Mouse (Mus musculus): ENCODE results near the gene Ipo9. TPM values are rescaled to one million over a fixed set of nuclear protein-coding genes. Genes with fewer than 3 reads are reported as not detected.

Ipo9 gene
- polyA plus RNA-seq, 1 experiment from 2014 or later = 185 TPM

GRCm38 (mm10) chr1:135368245-135368644 is 62.1 kb downstream of the Ipo9 start:
- WGBS = under 1% methylated on average over 20 of the region's 20 CpGs
- H3K4me2 ChIP-seq = peak overlapping the region; percentile 83
- peaks cover 19% of the 10 kb centered on the region for H3K4me1 ChIP-seq (replicated peaks)
- peak overlapping the region; percentile 46 for H3K4me3 ChIP-seq (replicated peaks)
- no peak overlapping the region for H3K27ac ChIP-seq
- peak overlapping the region; percentile 54; the same call in 1 of the 2 replicates for H3K9ac ChIP-seq (replicated peaks)
- peaks cover 13% of the 10 kb centered on the region; the same call in 1 of the 2 replicates for H3K36me3 ChIP-seq
- no peaks in the 10 kb centered on the region for H3K27me3 ChIP-seq
- ATAC-seq (ENCODE audit: insufficient number of reproducible peaks, insufficient read depth, low FRiP score, low TSS enrichment, low read depth) = peak; percentile 17; the same call in 1 of the 2 replicates
- no peaks in the 10 kb centered on the region for H3K9me3 ChIP-seq

- H3K36me3 ChIP-seq = peaks cover 11% of the 10 kb centered on the region; the same call in 1 of the 2 replicates
- H3K4me1 ChIP-seq (replicated peaks) = peaks cover 12% of the 10 kb centered on the region; the same call in 1 of the 2 replicates
- no peaks in the 10 kb centered on the region for H3K27me3 ChIP-seq
- no peaks in the 10 kb centered on the region for H3K9me3 ChIP-seq
- H3K27ac ChIP-seq = no peak overlapping the region
- H3K4me3 ChIP-seq (replicated peaks) = no peak overlapping the region
- H3K4me2 ChIP-seq = no peak overlapping the region
- H3K9ac ChIP-seq (replicated peaks) = no peak overlapping the region
- no peak for ATAC-seq (ENCODE audit: insufficient number of reproducible peaks, insufficient read depth, low FRiP score, low TSS enrichment, low read depth)
- 79% methylated on average over 8 of the region's 8 CpGs for WGBS
Observed at GRCm38 (mm10) chr1:135367595-135367994, 62.7 kb downstream of the Ipo9 start.

- H3K9me3 ChIP-seq = peaks cover 4% of the 10 kb centered on the region; the same call in 1 of the 2 replicates
- 0 out of 2 replicates have a peak, but pooled peaks cover 9% of the 10 kb centered on the region for H3K4me1 ChIP-seq (replicated peaks)
- no peak for ATAC-seq (ENCODE audit: insufficient number of reproducible peaks, insufficient read depth, low FRiP score, low TSS enrichment, low read depth)
- H3K4me3 ChIP-seq (replicated peaks) = no peak overlapping the region
- no peaks in the 10 kb centered on the region for H3K27me3 ChIP-seq
- no peak overlapping the region for H3K27ac ChIP-seq
- H3K4me2 ChIP-seq = no peak overlapping the region
- no peak overlapping the region for H3K9ac ChIP-seq (replicated peaks)
- H3K36me3 ChIP-seq = 0 out of 2 replicates have a peak, but pooled peaks cover 5% of the 10 kb centered on the region
- 82% methylated on average over 7 of the region's 7 CpGs for WGBS
Observed at GRCm38 (mm10) chr1:135367005-135367404, 63.3 kb downstream of the Ipo9 start.

GRCm38 (mm10) chr1:135366380-135366779 is 63.9 kb downstream of the Ipo9 start:
- H3K4me3 ChIP-seq (replicated peaks) = no peak overlapping the region
- no peak for ATAC-seq (ENCODE audit: insufficient number of reproducible peaks, insufficient read depth, low FRiP score, low TSS enrichment, low read depth)

GRCm38 (mm10) chr1:135363446-135363845 is 66.9 kb downstream of the Ipo9 start:
- no peak for ATAC-seq (ENCODE audit: insufficient number of reproducible peaks, insufficient read depth, low FRiP score, low TSS enrichment, low read depth)
- H3K4me2 ChIP-seq = no peak overlapping the region
- no peak overlapping the region for H3K27ac ChIP-seq
- H3K4me3 ChIP-seq (replicated peaks) = no peak overlapping the region
- H3K9me3 ChIP-seq = peaks cover 5% of the 10 kb centered on the region; the same call in 1 of the 2 replicates
- no peaks in the 10 kb centered on the region for H3K4me1 ChIP-seq (replicated peaks)
- H3K27me3 ChIP-seq = no peaks in the 10 kb centered on the region
- no peaks in the 10 kb centered on the region for H3K36me3 ChIP-seq
- WGBS = 93% methylated on average over 8 of the region's 8 CpGs
- H3K9ac ChIP-seq (replicated peaks) = no peak overlapping the region

More at GRCm38 (mm10) chr1:135366380-135366779, 63.9 kb downstream of the Ipo9 start:
- H3K9ac ChIP-seq (replicated peaks) = no peak overlapping the region
- H3K9me3 ChIP-seq = peaks cover 5% of the 10 kb centered on the region; the same call in 1 of the 2 replicates
- H3K27ac ChIP-seq = no peak overlapping the region
- 0 out of 2 replicates have a peak, but pooled peaks cover 4% of the 10 kb centered on the region for H3K36me3 ChIP-seq
- 0 out of 2 replicates have a peak, but pooled peaks cover 8% of the 10 kb centered on the region for H3K4me1 ChIP-seq (replicated peaks)
- no peaks in the 10 kb centered on the region for H3K27me3 ChIP-seq
- H3K4me2 ChIP-seq = no peak overlapping the region

- H3K4me1 ChIP-seq (replicated peaks) = no peaks in the 10 kb centered on the region
- H3K9ac ChIP-seq (replicated peaks) = no peak overlapping the region
- H3K4me2 ChIP-seq = no peak overlapping the region
- no peak overlapping the region for H3K27ac ChIP-seq
- H3K27me3 ChIP-seq = no peaks in the 10 kb centered on the region
- no peaks in the 10 kb centered on the region for H3K36me3 ChIP-seq
- H3K9me3 ChIP-seq = peaks cover 5% of the 10 kb centered on the region; the same call in 1 of the 2 replicates
- ATAC-seq (ENCODE audit: insufficient number of reproducible peaks, insufficient read depth, low FRiP score, low TSS enrichment, low read depth) = no peak
- H3K4me3 ChIP-seq (replicated peaks) = no peak overlapping the region
Observed at GRCm38 (mm10) chr1:135362115-135362514, 68.2 kb downstream of the Ipo9 start.

- Histone ChIP-seq H3K36me3 (no peaks in the 10 kb centered on the region), H3K4me2 (no peak overlapping the region), H3K9ac (replicated peaks) (no peak overlapping the region), H3K9me3 (peaks cover 5% of the 10 kb centered on the region; the same call in 1 of the 2 replicates), H3K27me3 (no peaks in the 10 kb centered on the region), H3K4me3 (replicated peaks) (no peak overlapping the region), H3K4me1 (replicated peaks) (no peaks in the 10 kb centered on the region), H3K27ac (no peak overlapping the region)
- 87% methylated on average over 4 of the region's 4 CpGs for WGBS
- no peak for ATAC-seq (ENCODE audit: insufficient number of reproducible peaks, insufficient read depth, low FRiP score, low TSS enrichment, low read depth)
Observed at GRCm38 (mm10) chr1:135361491-135361890, 68.8 kb downstream of the Ipo9 start.

- Histone ChIP-seq H3K4me3 (replicated peaks) (no peak overlapping the region), H3K27ac (no peak overlapping the region), H3K9me3 (peaks cover 5% of the 10 kb centered on the region; the same call in 1 of the 2 replicates), H3K9ac (replicated peaks) (no peak overlapping the region), H3K27me3 (no peaks in the 10 kb centered on the region), H3K4me2 (no peak overlapping the region), H3K4me1 (replicated peaks) (no peaks in the 10 kb centered on the region), H3K36me3 (no peaks in the 10 kb centered on the region)
- no peak for ATAC-seq (ENCODE audit: insufficient number of reproducible peaks, insufficient read depth, low FRiP score, low TSS enrichment, low read depth)
- WGBS = 11% methylated on average over 2 of the region's 2 CpGs
Observed at GRCm38 (mm10) chr1:135359071-135359470, 71.2 kb downstream of the Ipo9 start.

GRCm38 (mm10) chr1:135351953-135352352 is 78.3 kb downstream of the Ipo9 start:
- 53% methylated on average over 3 of the region's 3 CpGs for WGBS
- no peak overlapping the region for H3K4me3 ChIP-seq (replicated peaks)
- no peaks in the 10 kb centered on the region for H3K9me3 ChIP-seq
- H3K9ac ChIP-seq (replicated peaks) = no peak overlapping the region
- H3K4me1 ChIP-seq (replicated peaks) = peaks cover 3% of the 10 kb centered on the region; the same call in 1 of the 2 replicates
- H3K4me2 ChIP-seq = no peak overlapping the region
- H3K27me3 ChIP-seq = no peaks in the 10 kb centered on the region
- ATAC-seq (ENCODE audit: insufficient number of reproducible peaks, insufficient read depth, low FRiP score, low TSS enrichment, low read depth) = no peak
- H3K27ac ChIP-seq = no peak overlapping the region
- H3K36me3 ChIP-seq = no peaks in the 10 kb centered on the region

- ATAC-seq (ENCODE audit: insufficient number of reproducible peaks, insufficient read depth, low FRiP score, low TSS enrichment, low read depth) = no peak
- Histone ChIP-seq H3K9ac (replicated peaks) (no peak overlapping the region), H3K27me3 (no peaks in the 10 kb centered on the region), H3K27ac (no peak overlapping the region), H3K4me3 (replicated peaks) (no peak overlapping the region), H3K36me3 (no peaks in the 10 kb centered on the region), H3K4me2 (no peak overlapping the region), H3K9me3 (no peaks in the 10 kb centered on the region), H3K4me1 (replicated peaks) (peaks cover 3% of the 10 kb centered on the region; the same call in 1 of the 2 replicates)
- 55% methylated on average over 4 of the region's 4 CpGs for WGBS
Observed at GRCm38 (mm10) chr1:135347498-135348169, 82.7 kb downstream of the Ipo9 start.

- 76% methylated on average over 3 of the region's 3 CpGs for WGBS
- H3K4me1 ChIP-seq (replicated peaks) = peaks cover 3% of the 10 kb centered on the region; the same call in 1 of the 2 replicates
- no peaks in the 10 kb centered on the region for H3K9me3 ChIP-seq
- no peaks in the 10 kb centered on the region for H3K27me3 ChIP-seq
- ATAC-seq (ENCODE audit: insufficient number of reproducible peaks, insufficient read depth, low FRiP score, low TSS enrichment, low read depth) = no peak
- no peaks in the 10 kb centered on the region for H3K36me3 ChIP-seq
- no peak overlapping the region for H3K4me2 ChIP-seq
- H3K9ac ChIP-seq (replicated peaks) = no peak overlapping the region
- no peak overlapping the region for H3K4me3 ChIP-seq (replicated peaks)
- no peak overlapping the region for H3K27ac ChIP-seq
Observed at GRCm38 (mm10) chr1:135346891-135347290, 83.4 kb downstream of the Ipo9 start.

Measured in limb, embryonic 12.5 days (tissue).